Mouse (Mus musculus) heart, postnatal 0 days (tissue): ENCODE results near the gene Elp5. TPM values are rescaled to one million over a fixed set of nuclear protein-coding genes. Genes with fewer than 3 reads are reported as not detected.

Experiments used
- ATAC-seq: fragments of 200-750 bp; cut with Nextera tagmentation; 2 replicates; pipeline ENCODE4 v1.8.0; 2017; ENCODE audit warnings: low read depth, moderate number of reproducible peaks, moderate library complexity; ENCODE audit not compliant: insufficient read depth
- DNase-seq: peaks from one replicate; pipeline ENCODE4 v3.0.0-alpha.2; 2016; ENCODE audit warnings: low spot score
- H3K27ac ChIP-seq: fragments of 300-500 bp; sonication (generic); 2 replicates; pipeline ENCODE4 v1.5.1; 2014; ENCODE audit warnings: low read depth, mild to moderate bottlenecking
- H3K27me3 ChIP-seq: fragments of 300-500 bp; sonication (generic); 2 replicates; pipeline ENCODE4 v1.6.1; 2014; ENCODE audit warnings: low read length, mixed read lengths; ENCODE audit not compliant: control insufficient read depth, insufficient read depth
- H3K36me3 ChIP-seq: fragments of 300-500 bp; sonication (generic); replicated peaks from 2 replicates; pipeline ENCODE4 v1.6.1; 2014; ENCODE audit warnings: low read length, mixed read lengths; ENCODE audit not compliant: control insufficient read depth, insufficient read depth
- H3K4me1 ChIP-seq: fragments of 300-500 bp; sonication (generic); 2 replicates; pipeline ENCODE4 v1.6.1; 2014; ENCODE audit warnings: antibody characterized with exemption; ENCODE audit not compliant: control insufficient read depth, insufficient read depth
- H3K4me2 ChIP-seq: fragments of 300-500 bp; sonication (generic); 2 replicates; pipeline ENCODE4 v1.6.1; 2014; ENCODE audit warnings: low read depth, mild to moderate bottlenecking, low read length, moderate library complexity
- H3K4me3 ChIP-seq: fragments of 300-500 bp; sonication (generic); 2 replicates; pipeline ENCODE4 v1.5.1; 2014; ENCODE audit warnings: low read depth, low read length
- H3K9ac ChIP-seq: fragments of 300-500 bp; sonication (generic); replicated peaks from 2 replicates; pipeline ENCODE4 v1.6.1; 2014; ENCODE audit warnings: low read depth, low read length, mixed read lengths
- H3K9me3 ChIP-seq: fragments of 300-500 bp; sonication (generic); replicated peaks from 2 replicates; pipeline ENCODE4 v1.6.1; 2016; ENCODE audit warnings: low read length; ENCODE audit not compliant: control insufficient read depth
- CTCF ChIP-seq: IDR thresholded peaks from 2 replicates; pipeline ENCODE4 v1.5.1; 2016; ENCODE audit warnings: antibody characterized with exemption, control low read depth, low read depth
- EP300 ChIP-seq: IDR thresholded peaks from 2 replicates; pipeline ENCODE4 v1.6.1; 2016; ENCODE audit warnings: antibody characterized with exemption, low read depth
- WGBS: fragments of 180-500 bp; shearing (Covaris S2); extraction: QIAGEN DNeasy Blood & Tissue Kit; methylation state at CpG from one replicate; pipeline ENCODE4 v1.1.7; 2014; 5-methylcytosine and 5-hydroxymethylcytosine counted together
- polyA plus RNA-seq: library from polyadenylated mRNA; unstranded; fragments of >200 nt; fragmentation: Nextera tagmentation; extraction: Ambion mirVana; gene quantifications from 2 replicates; pipeline ENCODE4 v1.2.1, GENCODE M21; 2015
- total RNA-seq: library from RNA; depleted of rRNA; stranded (reverse); fragments of >200 nt; gene quantifications from 2 replicates; pipeline ENCODE4 v1.2.3, GENCODE M21; 2014; ENCODE audit warnings: low replicate concordance

Elp5 gene
- total and polyA plus RNA-seq, 2 experiments from 2014 or later = 96.1 to 108 TPM

GRCm38 (mm10) chr11:70021264-70022132 lies 39.2 kb upstream of the Elp5 start:
- no peak overlapping the region; the same call in 1 of the 2 replicates for H3K9ac ChIP-seq

DNA sequence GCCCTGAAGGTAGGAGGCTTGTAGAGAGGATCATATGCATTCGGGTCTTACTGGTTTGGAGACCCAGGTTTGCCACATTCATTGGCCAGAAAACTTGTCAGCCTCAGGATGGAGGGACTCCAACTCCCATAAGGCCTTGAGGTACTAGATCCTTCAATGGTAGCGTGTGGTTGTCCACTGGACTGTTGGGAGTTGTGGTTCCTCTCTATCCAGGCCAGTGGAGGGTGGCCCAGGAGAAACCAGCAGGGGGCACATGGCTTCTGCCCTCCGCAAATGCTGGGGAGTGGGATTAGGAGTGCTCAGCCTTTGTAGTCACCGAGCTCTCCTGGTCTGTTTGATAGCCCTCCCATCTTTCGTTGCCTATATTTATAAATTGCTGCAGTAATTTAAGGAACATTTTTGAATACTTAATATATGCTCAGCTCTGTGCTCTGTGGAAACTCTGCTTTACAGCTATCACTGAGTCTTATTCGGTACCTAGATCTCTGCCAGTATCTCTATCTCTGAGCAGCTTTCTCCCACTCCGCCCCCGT lies 38.5 kb upstream of the Elp5 start:
- H3K27ac ChIP-seq = peak overlapping the region; percentile 43
- peak overlapping the region; percentile 88 for H3K4me2 ChIP-seq
- DNase-seq (peak; percentile 90), ATAC-seq (peak; percentile 93)
- peak overlapping the region; percentile 56 for H3K4me3 ChIP-seq
- peak; percentile 70 for TF ChIP-seq CTCF
- TF ChIP-seq EP300 = no peak
- peaks cover 26% of the 10 kb centered on the region for H3K4me1 ChIP-seq
- H3K9me3 ChIP-seq = no peaks in the 10 kb centered on the region
- no peak overlapping the region; the same call in 1 of the 2 replicates for H3K9ac ChIP-seq
- WGBS = 0% methylated on average over 8 of the region's 8 CpGs
- H3K36me3 ChIP-seq = no peaks in the 10 kb centered on the region
- H3K27me3 ChIP-seq = 0 out of 2 replicates have a peak, but pooled peaks cover 5% of the 10 kb centered on the region

More at GRCm38 (mm10) chr11:70021264-70022132, 39.2 kb upstream of the Elp5 start:
- TF ChIP-seq EP300 = no peak
- TF ChIP-seq CTCF = no peak
- H3K4me1 ChIP-seq = peaks cover 31% of the 10 kb centered on the region
- peaks cover 12% of the 10 kb centered on the region; the same call in 1 of the 2 replicates for H3K27me3 ChIP-seq
- no peaks in the 10 kb centered on the region for H3K36me3 ChIP-seq
- 3% methylated on average over 40 of the region's 40 CpGs for WGBS
- peak overlapping the region; percentile 43 for H3K27ac ChIP-seq
- ATAC-seq = peak; percentile 77
- peak; percentile 94 for DNase-seq
- peak overlapping the region; percentile 88 for H3K4me2 ChIP-seq
- no peaks in the 10 kb centered on the region for H3K9me3 ChIP-seq
- peak overlapping the region; percentile 56 for H3K4me3 ChIP-seq

GRCm38 (mm10) chr11:70020022-70020631 lies 37.8 kb upstream of the Elp5 start:
- H3K9ac ChIP-seq = no peak overlapping the region
- peak overlapping the region; percentile 52 for H3K27ac ChIP-seq
- peaks cover 26% of the 10 kb centered on the region for H3K4me1 ChIP-seq
- TF ChIP-seq EP300 = no peak
- no peak for TF ChIP-seq CTCF
- 20% methylated on average over 8 of the region's 8 CpGs for WGBS
- no peak overlapping the region for H3K4me3 ChIP-seq
- DNase-seq (no peak), ATAC-seq (no peak)
- no peaks in the 10 kb centered on the region for H3K36me3 ChIP-seq
- no peaks in the 10 kb centered on the region for H3K9me3 ChIP-seq
- H3K4me2 ChIP-seq = peak overlapping the region; percentile 71; the same call in 1 of the 2 replicates
- 0 out of 2 replicates have a peak, but pooled peaks cover 4% of the 10 kb centered on the region for H3K27me3 ChIP-seq

DNA sequence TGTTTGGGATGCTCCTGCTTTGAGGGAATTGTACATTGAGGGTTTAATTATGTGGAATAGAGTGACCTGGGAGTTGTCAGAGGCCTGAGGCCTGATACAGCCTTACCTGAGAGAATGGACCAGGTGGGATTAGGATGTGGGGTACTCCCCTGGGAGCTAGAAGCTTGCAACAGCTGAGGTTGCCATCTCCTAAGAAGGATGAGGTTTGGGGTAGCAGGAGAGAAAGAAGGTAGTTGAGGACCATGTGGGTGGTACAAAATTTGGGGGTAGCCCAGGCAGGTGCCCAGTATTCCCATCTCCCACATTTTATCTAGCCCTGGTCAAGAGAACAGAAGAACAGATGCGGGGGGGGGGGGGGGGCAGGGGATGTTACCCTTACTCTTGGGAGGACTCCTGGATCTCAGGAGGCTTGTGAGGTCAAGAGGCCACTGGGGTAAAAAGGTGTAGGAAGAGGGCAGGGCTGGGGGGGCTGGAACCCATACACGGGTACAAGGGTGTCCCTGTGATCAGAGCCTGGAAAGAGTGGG lies 37.2 kb upstream of the Elp5 start:
- 20% methylated on average over 1 of the region's 2 CpGs for WGBS
- H3K27ac ChIP-seq = 0 out of 2 replicates have a peak overlapping the region, but pooled peaks have one; percentile 16

More for the DNA sequence above, 37.2 kb upstream of the Elp5 start:
- peaks cover 28% of the 10 kb centered on the region for H3K4me1 ChIP-seq
- H3K27me3 ChIP-seq = 0 out of 2 replicates have a peak, but pooled peaks cover 4% of the 10 kb centered on the region
- H3K4me2 ChIP-seq = peak overlapping the region; percentile 71
- no peaks in the 10 kb centered on the region for H3K36me3 ChIP-seq
- DNase-seq (no peak), ATAC-seq (no peak)
- H3K4me3 ChIP-seq = peak overlapping the region; percentile 56; the same call in 1 of the 2 replicates
- no peak overlapping the region for H3K9ac ChIP-seq
- TF ChIP-seq CTCF (no peak), EP300 (no peak)
- no peaks in the 10 kb centered on the region for H3K9me3 ChIP-seq
